Mouse (Mus musculus): Measurements from ENCODE around the gene Rai1.

Rai1 gene

DNA sequence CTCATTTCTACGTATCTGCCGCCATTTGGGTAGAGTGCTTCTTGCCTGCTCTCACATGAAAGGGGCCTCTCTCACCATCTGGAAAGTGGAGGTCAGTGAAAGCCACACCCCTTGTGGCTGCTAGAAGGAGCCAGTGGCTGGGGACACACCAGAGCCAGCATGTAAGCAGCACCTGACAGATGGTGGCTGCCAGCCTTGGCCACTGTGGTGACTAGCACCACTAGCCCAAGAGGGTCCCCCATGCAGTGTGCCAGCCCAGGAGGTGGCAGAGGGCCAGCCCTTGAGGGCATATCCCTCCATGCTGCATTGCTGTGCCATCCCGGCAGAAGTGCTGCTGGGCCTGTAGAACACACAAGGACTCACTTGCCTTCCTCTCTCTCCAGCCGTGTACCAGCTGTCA is 88.7 kb downstream of the Rai1 start:
- no peak for DNase-seq

DNA sequence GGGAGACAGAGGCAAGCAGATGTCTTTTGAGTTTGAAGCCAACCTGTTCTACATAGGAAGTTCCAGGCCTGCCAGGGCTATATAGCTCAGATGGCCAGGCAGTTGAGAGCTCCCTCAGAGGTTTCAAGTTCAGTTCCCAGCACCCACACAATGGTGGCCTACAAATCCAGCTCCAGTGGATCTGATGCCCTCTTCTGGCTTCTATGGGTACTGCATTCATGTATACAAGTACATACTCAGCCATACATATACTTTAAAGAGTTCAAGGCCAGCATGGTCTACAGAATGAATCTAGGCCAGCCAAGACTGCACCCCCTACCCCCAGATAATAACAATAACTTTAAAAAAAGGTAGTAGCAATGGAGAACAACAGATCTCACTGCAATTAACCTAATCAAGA is 90.3 kb downstream of the Rai1 start:
- no peak for DNase-seq

- DNase-seq, result no peak
These were observed 91.5 kb downstream of the Rai1 start for GRCm38 (mm10) chr11:60196344-60196743.

DNA sequence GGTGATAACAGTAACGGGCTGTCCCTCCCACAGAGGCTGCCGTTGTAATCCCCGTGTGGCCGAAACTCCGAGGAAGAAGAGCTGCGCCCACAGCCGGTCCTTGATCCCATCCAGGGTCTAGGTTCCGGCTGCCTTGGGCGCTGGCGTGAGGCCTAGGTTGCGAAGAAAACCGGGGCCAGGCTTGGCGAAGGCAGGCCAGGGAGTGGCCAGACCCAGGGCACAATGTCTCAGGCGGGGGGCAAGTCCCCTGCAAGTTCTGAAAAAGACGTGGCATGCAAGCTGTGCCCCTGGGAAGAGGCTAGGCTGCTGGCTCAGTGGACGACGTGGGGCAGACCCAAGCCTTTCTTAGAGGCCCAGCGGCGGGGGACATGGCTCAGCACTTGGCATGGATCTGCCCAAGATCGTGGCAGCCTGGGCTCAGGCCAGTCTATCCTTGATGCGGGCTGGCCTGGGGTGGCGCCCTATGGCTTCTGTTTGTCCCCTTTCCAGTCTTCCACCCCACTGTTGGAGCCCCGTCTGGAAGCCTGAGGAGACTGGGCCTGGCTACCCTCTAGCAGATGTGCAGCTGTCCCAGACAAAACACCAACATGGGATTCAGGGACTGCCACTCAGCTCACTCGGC is 93.3 kb downstream of the Rai1 start:
- no peak for DNase-seq

GRCm38 (mm10) chr11:60198651-60199050 is 93.8 kb downstream of the Rai1 start:
- DNase-seq, result no peak

- DNase-seq, result peak; percentile 93 to 96
These were observed 94.9 kb downstream of the Rai1 start for GRCm38 (mm10) chr11:60199702-60200184.

- DNase-seq, result no peak
These were observed 95.6 kb downstream of the Rai1 start for GRCm38 (mm10) chr11:60200384-60200783.

GRCm38 (mm10) chr11:60202710-60203638 is 98.2 kb downstream of the Rai1 start:
- peak; percentile 62 to 65 for DNase-seq

GRCm38 (mm10) chr11:60205026-60205425 is 100.2 kb downstream of the Rai1 start:
- DNase-seq, result no peak

- no peak for DNase-seq
These were observed 101.4 kb downstream of the Rai1 start for GRCm38 (mm10) chr11:60206207-60206606.

GRCm38 (mm10) chr11:60208201-60208600 is 103.4 kb downstream of the Rai1 start:
- DNase-seq, result no peak

DNA sequence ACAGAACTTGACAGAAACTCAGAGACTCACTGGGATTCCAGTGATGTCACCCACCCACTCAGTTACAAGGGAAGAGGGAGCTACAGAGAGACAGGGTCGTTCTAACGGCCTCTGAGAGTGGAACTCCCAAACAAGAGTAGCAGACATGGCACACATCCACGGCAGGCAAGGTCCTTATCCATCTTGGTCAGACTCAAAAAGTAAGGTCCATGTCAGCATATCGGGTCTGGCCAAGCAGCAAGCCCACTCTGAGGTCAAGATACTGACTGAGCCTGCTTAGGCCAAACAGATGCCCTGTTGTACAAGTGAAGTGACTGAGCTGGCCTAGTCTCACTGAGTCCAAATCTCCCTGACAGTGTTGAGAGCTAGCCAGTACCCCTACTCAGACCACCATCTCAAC is 103.9 kb downstream of the Rai1 start:
- DNase-seq, result no peak

- peak; percentile 88 for DNase-seq
These were observed 104.6 kb downstream of the Rai1 start for GRCm38 (mm10) chr11:60209217-60209932.

DNA sequence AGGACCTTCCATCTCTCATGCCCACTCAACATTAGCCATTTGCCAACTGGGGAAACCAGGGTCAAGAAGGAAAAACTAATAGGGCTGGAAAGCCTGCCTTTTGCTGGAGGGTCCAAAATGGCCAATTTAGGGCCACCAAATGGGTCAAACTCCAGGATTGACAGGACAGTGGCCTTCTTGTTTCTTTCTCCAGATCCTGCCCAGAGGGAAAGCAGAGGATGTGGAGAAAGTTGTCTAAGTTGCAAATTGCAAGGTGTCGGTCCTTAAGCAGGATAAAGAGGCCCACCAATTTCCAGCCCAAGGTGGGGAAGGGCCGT is 105.1 kb downstream of the Rai1 start:
- DNase-seq, result no peak

DNA sequence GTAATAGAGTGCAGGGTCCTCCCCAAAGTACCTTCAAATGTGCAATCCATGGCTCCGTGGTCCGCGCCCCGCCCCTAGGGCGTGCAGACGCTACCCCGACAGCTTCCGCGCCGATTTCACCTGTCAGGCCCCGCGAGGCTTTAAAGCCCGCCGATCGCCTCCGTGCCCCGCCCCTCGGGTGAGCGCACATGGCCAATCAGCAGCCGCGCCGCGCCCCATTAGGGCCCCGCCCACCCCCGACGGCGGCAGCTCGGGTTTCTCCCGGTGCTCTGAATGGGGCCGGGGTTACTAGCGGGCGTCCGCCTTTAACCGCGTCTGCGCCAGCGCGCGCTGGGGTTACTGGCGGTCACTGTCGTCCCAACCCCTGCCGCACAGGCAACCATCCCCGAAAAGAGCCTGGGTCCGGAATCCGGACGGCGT is 105.5 kb downstream of the Rai1 start:
- peak; percentile 79 for DNase-seq

- no peak for DNase-seq
These were observed 106.3 kb downstream of the Rai1 start for GRCm38 (mm10) chr11:60211152-60211551.

DNA sequence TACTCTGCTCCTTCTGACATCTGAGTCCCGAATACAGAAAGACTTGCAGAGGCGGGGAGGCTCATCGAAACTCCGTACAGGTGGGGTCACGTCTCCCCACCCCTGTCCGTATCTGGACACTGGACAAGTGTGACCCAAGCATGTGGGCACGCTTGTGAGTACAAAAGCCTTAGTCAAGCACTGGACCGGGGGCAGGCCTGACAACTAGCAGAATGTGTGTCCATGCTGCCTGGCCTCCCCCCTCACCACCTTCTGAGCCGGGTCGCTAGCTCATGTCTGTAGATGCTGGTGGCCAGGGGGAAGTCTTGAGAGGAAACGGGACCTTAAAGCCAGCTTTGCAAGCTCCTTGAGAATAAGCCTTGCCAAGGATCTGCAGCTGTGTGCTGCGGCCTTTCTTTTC is 106.9 kb downstream of the Rai1 start:
- DNase-seq, result no peak

DNA sequence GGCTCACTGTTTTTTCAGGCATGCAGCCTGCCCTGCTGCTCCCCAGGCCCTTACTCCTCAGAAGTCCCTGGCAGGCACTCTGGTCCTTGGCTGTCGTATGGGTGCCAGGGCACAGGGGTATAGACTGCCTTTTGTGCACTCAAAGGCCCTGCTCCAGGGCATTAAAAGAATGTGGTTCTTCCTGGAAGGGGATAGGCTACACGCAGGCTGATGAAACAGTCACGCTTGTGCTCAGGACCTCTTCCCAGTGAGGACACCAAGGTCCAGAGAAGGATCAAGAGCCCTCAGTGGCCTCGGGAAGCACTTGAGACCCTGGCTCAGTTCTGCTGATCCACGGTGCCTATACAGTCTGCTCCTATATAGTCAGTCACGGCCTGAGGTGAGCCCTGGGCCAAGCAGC is 108.5 kb downstream of the Rai1 start:
- no peak for DNase-seq

DNA sequence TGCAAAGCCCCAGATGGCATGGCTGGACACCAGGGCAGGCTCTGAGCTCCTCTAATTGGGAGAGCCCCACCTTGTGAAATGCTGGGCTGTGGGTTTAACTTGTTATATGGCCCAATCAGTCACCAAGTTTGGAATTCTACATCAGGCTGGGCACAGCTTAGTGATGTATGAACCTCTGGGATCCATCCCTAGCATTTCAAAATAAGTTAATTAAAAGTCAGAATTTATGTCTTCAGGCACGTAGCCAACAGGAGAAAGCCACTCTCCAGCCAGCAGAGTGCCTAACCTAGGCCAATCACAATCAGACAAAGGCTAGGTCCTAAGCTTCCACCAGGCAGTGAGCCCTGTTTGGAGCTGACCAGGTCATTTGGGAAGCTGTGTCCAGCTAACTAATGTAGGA is 111.9 kb downstream of the Rai1 start:
- no peak for DNase-seq

- no peak for DNase-seq
These were observed 112.7 kb downstream of the Rai1 start for GRCm38 (mm10) chr11:60217467-60217866.

DNA sequence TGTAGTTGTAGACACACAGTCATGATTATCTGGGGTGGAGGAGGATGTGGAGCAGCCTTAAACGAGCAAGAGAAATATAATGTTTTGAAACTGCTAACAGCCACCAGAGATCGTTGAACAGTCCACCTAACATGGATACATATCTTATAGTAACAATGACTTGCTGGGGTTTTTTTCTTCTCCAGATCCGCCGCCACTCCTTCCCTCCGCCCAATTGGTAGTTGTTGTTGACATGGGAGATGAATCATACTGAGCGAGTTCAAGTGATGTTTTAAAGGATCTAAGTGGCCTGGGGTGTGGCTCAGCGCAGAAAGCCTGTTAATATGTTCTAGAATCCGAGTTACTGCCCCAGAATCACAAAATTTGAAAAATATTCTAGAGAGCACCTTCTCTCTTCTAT is 114.8 kb downstream of the Rai1 start:
- no peak for DNase-seq

- peak; percentile 72 to 85 for DNase-seq
These were observed 115.5 kb downstream of the Rai1 start for GRCm38 (mm10) chr11:60220291-60220804.

DNA sequence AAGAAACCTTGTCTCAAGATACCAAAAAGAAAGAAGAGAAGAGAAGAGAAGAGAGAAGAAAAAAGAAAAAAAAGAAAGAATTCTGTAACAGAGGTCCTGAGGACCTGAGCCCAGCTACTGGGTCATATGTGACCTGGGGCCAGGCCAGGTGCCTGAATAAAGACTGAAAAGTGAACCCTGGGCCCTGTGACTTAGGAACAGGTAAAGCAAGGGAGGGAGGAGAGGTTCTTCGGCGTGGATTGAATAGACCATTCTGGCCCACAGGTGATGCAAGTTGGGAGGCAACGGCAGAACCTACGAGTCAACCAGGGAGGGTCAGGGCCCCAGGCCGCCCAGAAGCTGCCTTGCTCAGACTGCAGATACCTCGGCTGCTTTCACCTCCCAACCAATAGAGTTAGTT is 116.6 kb downstream of the Rai1 start:
- DNase-seq, result no peak
